Mouse (Mus musculus) embryonic facial prominence, embryonic 14.5 days (tissue): ENCODE measurements around the gene Traf5. TPM values are rescaled to one million over a fixed set of nuclear protein-coding genes. Genes with fewer than 3 reads are reported as not detected.

ENCODE experiments used
- ATAC-seq: fragments of 200-750 bp; cut with Nextera tagmentation; 2 replicates; pipeline ENCODE4 v1.8.0; 2017; ENCODE audit warnings: low read depth, moderate number of reproducible peaks, moderate TSS enrichment
- DNase-seq: peaks from one replicate; pipeline ENCODE4 v3.0.0-alpha.2; 2015; ENCODE audit warnings: low spot score
- H3K27ac ChIP-seq: fragments of 300-500 bp; sonication (generic); replicated peaks from 2 replicates; pipeline ENCODE4 v1.5.1; 2014; ENCODE audit warnings: low read depth, mild to moderate bottlenecking, low read length, moderate library complexity
- H3K27me3 ChIP-seq: fragments of 300-500 bp; sonication (generic); replicated peaks from 2 replicates; pipeline ENCODE4 v1.6.1; 2014; ENCODE audit warnings: low read length; ENCODE audit not compliant: control insufficient read depth, insufficient read depth
- H3K36me3 ChIP-seq: fragments of 300-500 bp; sonication (generic); 2 replicates; pipeline ENCODE4 v1.6.1; 2014; ENCODE audit warnings: low read length, mixed read lengths; ENCODE audit not compliant: control insufficient read depth, insufficient read depth
- H3K4me1 ChIP-seq: fragments of 300-500 bp; sonication (generic); 2 replicates; pipeline ENCODE4 v1.6.1; 2014; ENCODE audit warnings: antibody characterized with exemption, low read length; ENCODE audit not compliant: control insufficient read depth, insufficient read depth
- H3K4me2 ChIP-seq: fragments of 300-500 bp; sonication (generic); 2 replicates; pipeline ENCODE4 v1.6.1; 2014; ENCODE audit warnings: low read depth, mild to moderate bottlenecking, low read length, moderate library complexity, mixed read lengths
- H3K4me3 ChIP-seq: fragments of 300-500 bp; sonication (generic); 2 replicates; pipeline ENCODE4 v1.5.1; 2014; ENCODE audit warnings: low read depth, mild to moderate bottlenecking, low read length
- H3K9ac ChIP-seq: fragments of 300-500 bp; sonication (generic); 2 replicates; pipeline ENCODE4 v1.6.1; 2014; ENCODE audit warnings: low read depth, mild to moderate bottlenecking, low read length, moderate library complexity, mixed read lengths
- H3K9me3 ChIP-seq: fragments of 300-500 bp; sonication (generic); 2 replicates; pipeline ENCODE4 v1.6.1; 2016; ENCODE audit warnings: low read length; ENCODE audit not compliant: control insufficient read depth
- WGBS: fragments of 180-500 bp; shearing (Covaris S2); extraction: QIAGEN DNeasy Blood & Tissue Kit; methylation state at CpG from one replicate; pipeline ENCODE4 v1.1.7; 2014; 5-methylcytosine and 5-hydroxymethylcytosine counted together
- microRNA-seq: library from miRNA; unstranded; fragments of <30 nt; microRNA quantifications from one replicate; pipeline ENCODE4, GENCODE M21; 2016; ENCODE audit warnings: borderline number of aligned reads
- polyA plus RNA-seq: library from polyadenylated mRNA; unstranded; fragments of >200 nt; fragmentation: Nextera tagmentation; extraction: Ambion mirVana; gene quantifications from 2 replicates; pipeline ENCODE4 v1.2.1, GENCODE M21; 2014

Gene Traf5
- polyA plus RNA-seq, 1 experiment from 2014 or later = 19.7 TPM

- no peaks in the 10 kb centered on the region for H3K27me3 ChIP-seq
- H3K9ac ChIP-seq = no peak overlapping the region
- H3K9me3 ChIP-seq = no peaks in the 10 kb centered on the region
- no peaks in the 10 kb centered on the region for H3K36me3 ChIP-seq
- no peak overlapping the region for H3K4me3 ChIP-seq
- DNase-seq (no peak), ATAC-seq (no peak)
- no peak overlapping the region for H3K4me2 ChIP-seq
- 80% methylated on average over 8 of the region's 8 CpGs for WGBS
- H3K27ac ChIP-seq = no peak overlapping the region
- no peaks in the 10 kb centered on the region for H3K4me1 ChIP-seq
Observed at GRCm38 (mm10) chr1:191947796-191948195, 144.6 kb downstream of the Traf5 start.

Small RNAs within 50 kb of the gene (microRNA-seq; reads per million reads assigned to microRNA genes)
- not detected for gene Mir3473c

Other genes starting within 250 kb of the Traf5 start
- 2.5 and 3.4 TPM in 2 replicates for gene Slc30a1, start 185.8 kb downstream of the Traf5 start, polyA plus RNA-seq
- 5.0 and 6.0 TPM in 2 replicates for gene Rd3, start 115.2 kb downstream of the Traf5 start, polyA plus RNA-seq
- gene Rcor3, start 45.5 kb upstream of the Traf5 start, polyA plus RNA-seq = 30.8 and 32.6 TPM in 2 replicates
- gene Kcnh1, start 98.2 kb upstream of the Traf5 start, polyA plus RNA-seq = 0.89 and 1.2 TPM in 2 replicates